Mouse (Mus musculus) adrenal gland, postnatal 4 days (tissue): ENCODE data around the gene Sept9. TPM values are rescaled to one million over a fixed set of nuclear protein-coding genes. Genes with fewer than 3 reads are reported as not detected.

Source experiments
- DNase-seq, 2 experiments: peaks; one replicate each; pipeline ENCODE4 v3.0.0; 2021 to 2022; ENCODE audit warnings: low spot score in 2 of 2, mixed read lengths in 2 of 2
- total RNA-seq, 2 experiments: library from RNA; stranded (reverse); gene quantifications; 2 replicates each; pipeline ENCODE4 v1.2.3; 2021

The Sept9 gene
- total RNA-seq, 2 experiments from 2014 or later, result 158 to 171 TPM

- no peak for DNase-seq
These were observed 24.5 kb upstream of the Sept9 start for GRCm38 (mm10) chr11:117174924-117175323.

- no peak for DNase-seq
These were observed 24.0 kb upstream of the Sept9 start for GRCm38 (mm10) chr11:117175472-117175871.

- no peak for DNase-seq
These were observed 23.2 kb upstream of the Sept9 start for GRCm38 (mm10) chr11:117176304-117176703.

- no peak for DNase-seq
These were observed 22.6 kb upstream of the Sept9 start for GRCm38 (mm10) chr11:117176900-117177299.

GRCm38 (mm10) chr11:117177303-117177979 lies 22.0 kb upstream of the Sept9 start:
- peak; percentile 77 to 87 for DNase-seq

GRCm38 (mm10) chr11:117179902-117180301 lies 19.6 kb upstream of the Sept9 start:
- DNase-seq, result no peak

- DNase-seq, result no peak
These were observed 16.7 kb upstream of the Sept9 start for GRCm38 (mm10) chr11:117182808-117183207.

- DNase-seq, result no peak
These were observed 16.2 kb upstream of the Sept9 start for GRCm38 (mm10) chr11:117183299-117183698.

- DNase-seq, result no peak
These were observed 15.6 kb upstream of the Sept9 start for GRCm38 (mm10) chr11:117183841-117184240.

GRCm38 (mm10) chr11:117185076-117185933 lies 14.2 kb upstream of the Sept9 start:
- DNase-seq, result no peak

GRCm38 (mm10) chr11:117191524-117191923 lies 7.9 kb upstream of the Sept9 start:
- DNase-seq, result no peak

- no peak for DNase-seq
These were observed 5.0 kb upstream of the Sept9 start for GRCm38 (mm10) chr11:117194475-117194937.

- DNase-seq, result no peak
These were observed 3.8 kb upstream of the Sept9 start for GRCm38 (mm10) chr11:117195616-117196015.

GRCm38 (mm10) chr11:117196681-117197080 lies 2.8 kb upstream of the Sept9 start:
- DNase-seq, result no peak

GRCm38 (mm10) chr11:117198122-117198521 lies 1.3 kb upstream of the Sept9 start:
- no peak for DNase-seq

- no peak for DNase-seq
These were observed 2.4 kb downstream of the Sept9 start for GRCm38 (mm10) chr11:117201846-117202245.

GRCm38 (mm10) chr11:117204606-117205005 lies 5.1 kb downstream of the Sept9 start:
- DNase-seq, result no peak

- no peak for DNase-seq
These were observed 5.6 kb downstream of the Sept9 start for GRCm38 (mm10) chr11:117205042-117205441.

- DNase-seq, result no peak
These were observed 6.0 kb downstream of the Sept9 start for GRCm38 (mm10) chr11:117205447-117205846.

- DNase-seq, result no peak
These were observed 8.0 kb downstream of the Sept9 start for GRCm38 (mm10) chr11:117207436-117207835.

- DNase-seq, result no peak
These were observed 8.8 kb downstream of the Sept9 start for GRCm38 (mm10) chr11:117208151-117208673.

GRCm38 (mm10) chr11:117216713-117217112 lies 17.3 kb downstream of the Sept9 start:
- no peak for DNase-seq
